Mouse (Mus musculus) kidney, embryonic 16.5 days (tissue): ENCODE measurements around the gene Als2cl. TPM values are rescaled to one million over a fixed set of nuclear protein-coding genes. Genes with fewer than 3 reads are reported as not detected.

Experiments
- microRNA-seq: library from miRNA; unstranded; fragments of <30 nt; microRNA quantifications from one replicate; pipeline ENCODE4, GENCODE M21; 2016
- polyA plus RNA-seq: library from polyadenylated mRNA; unstranded; fragments of >200 nt; fragmentation: Nextera tagmentation; extraction: Ambion mirVana; gene quantifications from 2 replicates; pipeline ENCODE4 v1.2.1, GENCODE M21; 2015

Gene Als2cl
- polyA plus RNA-seq, 1 experiment from 2014 or later = 6.1 TPM

Small RNA genes within 50 kb of the gene (microRNA-seq; reads per million reads assigned to microRNA genes)
- gene Gm24269 = not detected

Other genes starting within 250 kb of the Als2cl start
- gene Nbeal2, start 225.7 kb upstream of the Als2cl start, polyA plus RNA-seq = 4.8 and 5.0 TPM in 2 replicates
- 154 and 155 TPM in 2 replicates for gene Ccdc12, start 223.4 kb upstream of the Als2cl start, polyA plus RNA-seq
- gene Myl3, start 138.0 kb upstream of the Als2cl start, polyA plus RNA-seq = 1.5 and 3.6 TPM in 2 replicates
- 98.8 and 108 TPM in 2 replicates for gene Pth1r, start 132.7 kb upstream of the Als2cl start, polyA plus RNA-seq
- not detected in 2 replicates for gene Prss42, start 81.7 kb upstream of the Als2cl start, polyA plus RNA-seq
- not detected in 2 replicates for gene Prss44, start 65.9 kb upstream of the Als2cl start, polyA plus RNA-seq
- gene Prss43, start 53.2 kb upstream of the Als2cl start, polyA plus RNA-seq = not detected in 2 replicates
- not detected in 2 replicates for gene Prss45, start 45.3 kb upstream of the Als2cl start, polyA plus RNA-seq
- gene Prss46, start 35.4 kb upstream of the Als2cl start, polyA plus RNA-seq = not detected in 2 replicates
- gene Prss50, start 21.9 kb upstream of the Als2cl start, polyA plus RNA-seq = 0.48 and 0.94 TPM in 2 replicates
- 1.9 and 2.1 TPM in 2 replicates for gene Tmie, start 243 bp downstream of the Als2cl start, polyA plus RNA-seq
- not detected in 2 replicates for gene Fam240a, start 37.0 kb downstream of the Als2cl start, polyA plus RNA-seq
- not detected in 2 replicates for gene Tdgf1, start 66.3 kb downstream of the Als2cl start, polyA plus RNA-seq
- gene Lrrc2, start 71.7 kb downstream of the Als2cl start, polyA plus RNA-seq = 0.18 and 0.21 TPM in 2 replicates
- 0.44 and 1.2 TPM in 2 replicates for gene Rtp3, start 110.7 kb downstream of the Als2cl start, polyA plus RNA-seq
- 1.8 and 3.1 TPM in 2 replicates for gene Ltf, start 139.4 kb downstream of the Als2cl start, polyA plus RNA-seq
- 0.96 and 1.2 TPM in 2 replicates for gene Ccrl2, start 177.6 kb downstream of the Als2cl start, polyA plus RNA-seq
- gene Lrrfip2, start 237.7 kb downstream of the Als2cl start, polyA plus RNA-seq = 37.8 and 38.2 TPM in 2 replicates